Mouse (Mus musculus) CH12.LX (cell line): ENCODE data around the gene Ppil6.
A peak's percentile ranks its signal among the peaks of the same experiment; 100 is the strongest.

ENCODE experiments used
- CHD1 ChIP-seq: IDR thresholded peaks from 2 replicates; pipeline ENCODE4 v1.6.1; 2012; ENCODE audit warnings: low read depth, low read length, improper control_type of control experiment, inconsistent platforms
- CHD2 ChIP-seq: IDR thresholded peaks from 2 replicates; pipeline ENCODE4 v1.6.1; 2011; ENCODE audit warnings: low read length, improper control_type of control experiment
- CTCF ChIP-seq, 2 experiments: IDR thresholded peaks in 1 of 2; conservative IDR thresholded peaks in 1 of 2; 2 replicates each; pipeline ENCODE4 v1.5.1; 2011 to 2012; ENCODE audit warnings: low read depth in 2 of 2, low read length in 2 of 2, improper control_type of control experiment in 1 of 2, inconsistent platforms in 1 of 2, mild to moderate bottlenecking in 1 of 2, moderate library complexity in 1 of 2
- EP300 ChIP-seq: IDR thresholded peaks from 2 replicates; pipeline ENCODE4 v1.6.1; 2011; ENCODE audit warnings: low read length, improper control_type of control experiment
- KAT2A ChIP-seq: IDR thresholded peaks from 2 replicates; pipeline ENCODE4 v1.6.1; 2012; ENCODE audit warnings: low read length, improper control_type of control experiment, inconsistent platforms; ENCODE audit not compliant: insufficient replicate concordance
- MYC ChIP-seq: IDR thresholded peaks from 2 replicates; pipeline ENCODE4 v1.6.1; 2011; ENCODE audit warnings: low read depth, mild to moderate bottlenecking, improper control_type of control experiment, low read length
- NRF1 ChIP-seq: IDR thresholded peaks from 2 replicates; pipeline ENCODE4 v1.6.1; 2014; ENCODE audit warnings: low read depth, mild to moderate bottlenecking, inconsistent platforms, low read length, improper control_type of control experiment, moderate library complexity
- POLR2A ChIP-seq: IDR thresholded peaks from 2 replicates; pipeline ENCODE4 v1.6.1; 2011; ENCODE audit warnings: low read depth, mild to moderate bottlenecking, improper control_type of control experiment, low read length
- SMC3 ChIP-seq: IDR thresholded peaks from 2 replicates; pipeline ENCODE4 v1.6.1; 2011; ENCODE audit warnings: low read depth, low read length, improper control_type of control experiment
- TBP ChIP-seq: conservative IDR thresholded peaks from 2 replicates; pipeline ENCODE4 v1.6.1; 2011; ENCODE audit warnings: low read depth, low read length, improper control_type of control experiment
- USF2 ChIP-seq: conservative IDR thresholded peaks from 2 replicates; pipeline ENCODE4 v1.6.1; 2011; ENCODE audit warnings: low read depth, low read length, improper control_type of control experiment
- ZC3H11A ChIP-seq: IDR thresholded peaks from 2 replicates; pipeline ENCODE4 v1.6.1; 2012; ENCODE audit warnings: low read depth, mild to moderate bottlenecking, inconsistent platforms, low read length, improper control_type of control experiment

- 0 out of 2 replicates have a peak, but pooled peaks have one; percentile 44 for TF ChIP-seq NRF1
- no peak for TF ChIP-seq SMC3
- no peak for TF ChIP-seq USF2
- TF ChIP-seq POLR2A: peak; percentile 76
- no peak for TF ChIP-seq CTCF (conservative IDR thresholded peaks at IDR 0.05 in 1 of 2, IDR thresholded peaks at IDR 0.05 in 1 of 2; ENCODE audit: low read depth in 2 of 2, low read length in 2 of 2)
- TF ChIP-seq MYC: no peak
- no peak for TF ChIP-seq ZC3H11A
- 0 out of 2 replicates have a peak, but pooled peaks have one; percentile 46 for TF ChIP-seq KAT2A
- no peak for TF ChIP-seq CHD1
- TF ChIP-seq CHD2: peak; percentile 35; the same call in 1 of the 2 replicates
- peak; percentile 62; the same call in 1 of the 2 replicates for TF ChIP-seq TBP
- TF ChIP-seq EP300: 0 out of 2 replicates have a peak, but pooled peaks have one; percentile 45
Measured at GRCm38 (mm10) chr10:41476171-41477017, 13.8 kb upstream of the Ppil6 start, which contains the start of gene Mical1.
